Mouse (Mus musculus) small intestine, adult 2 months (tissue): ENCODE measurements around the gene Rcbtb2.

ENCODE experiments used
- CTCF ChIP-seq: fragments of 200-500 bp; IDR thresholded peaks from 2 replicates; pipeline ENCODE4 v1.5.1; 2012; ENCODE audit warnings: low read depth, mild to moderate bottlenecking, control low read depth, inconsistent platforms, low read length, moderate library complexity, mixed read lengths; ENCODE audit not compliant: insufficient replicate concordance, insufficient read length; ENCODE audit errors: extremely low read depth
- POLR2A ChIP-seq: fragments of 200-500 bp; IDR thresholded peaks from 2 replicates; pipeline ENCODE4 v1.6.1; 2012; ENCODE audit warnings: low read depth, mild to moderate bottlenecking, control low read depth, inconsistent platforms, low read length, moderate library complexity

GRCm38 (mm10) chr14:73162192-73162800 is 39.5 kb downstream of the Rcbtb2 start:
- TF ChIP-seq CTCF (no peak), POLR2A (no peak)
